ENCODE assay signal across 29 mouse cellular contexts in the genomic region with DNA sequence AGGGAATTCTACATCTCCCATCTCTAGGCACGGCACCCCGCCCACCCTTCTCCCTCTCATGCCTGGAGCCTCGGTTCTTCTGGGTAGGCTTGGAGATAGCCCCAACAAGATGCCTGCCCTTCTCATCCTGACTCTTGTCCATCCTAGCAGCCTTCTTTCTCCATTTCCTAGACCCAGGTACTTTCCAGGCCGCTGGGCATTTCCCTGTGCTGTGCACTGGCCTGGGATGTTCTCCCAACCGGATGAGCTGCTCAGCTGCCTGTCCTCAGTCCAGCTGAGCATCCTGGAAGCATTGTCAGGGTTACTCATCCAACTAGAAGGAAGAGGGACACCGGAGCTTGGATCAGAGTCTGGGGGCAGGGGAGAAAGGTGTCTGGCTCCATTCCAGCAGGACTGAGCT. TPM values are rescaled to one million over a fixed set of nuclear protein-coding genes. Genes with fewer than 3 reads are reported as not detected.
DNase-seq lines count a peak whose midpoint lies in the region; ATAC-seq lines count a peak whose summit lies in the region.
"Had no signal": no experiment of that assay in that cellular context is flagged by ENCODE, and none has a peak within 500 bp of the region (broad histone marks: within the 10 kb centered on the region; RNA-seq: fewer than 3 reads in every experiment).

No protein-coding gene starts in this region.

- no peak overlapping the region for H3K4me2 ChIP-seq in midbrain, embryonic 13.5 days (replicated peaks)
- H3K4me2 ChIP-seq: embryonic facial prominence, embryonic 12.5 days; hindbrain, embryonic 12.5 days; liver, embryonic 15.5 days; lung, embryonic 14.5 days; neural tube, embryonic 12.5 days had no signal

- WGBS in heart, embryonic 10.5 days = 68% methylated on average over 6 of the region's 6 CpGs
- WGBS in midbrain, embryonic 10.5 days = 80% methylated on average over 6 of the region's 6 CpGs
- 84% methylated on average over 6 of the region's 6 CpGs for WGBS in midbrain, embryonic 13.5 days
- WGBS in embryonic facial prominence, embryonic 10.5 days = 77% methylated on average over 6 of the region's 6 CpGs

- peaks cover 38% of the 10 kb centered on the region for H3K4me1 ChIP-seq in heart, embryonic 10.5 days
- H3K4me1 ChIP-seq in midbrain, embryonic 10.5 days = peaks cover 43% of the 10 kb centered on the region
- peaks cover 24% of the 10 kb centered on the region for H3K4me1 ChIP-seq in midbrain, embryonic 13.5 days (replicated peaks)
- H3K4me1 ChIP-seq in embryonic facial prominence, embryonic 10.5 days = peaks cover 60% of the 10 kb centered on the region

- intact Hi-C loops in heart, postnatal 25 days (cut with DNase I) = no loop called here

- no peak for DNase-seq in heart, embryonic 10.5 days (ENCODE audit: low spot score)
- no peak for DNase-seq in heart, postnatal 25 days (ENCODE audit: low spot score)
- no peak for DNase-seq in midbrain, embryonic 10.5 days (ENCODE audit: low spot score)
- peak; percentile 45 for DNase-seq in brain, adult 2 months (ENCODE audit: low read depth, low spot score)
- DNase-seq in embryonic facial prominence, embryonic 10.5 days (ENCODE audit: low spot score) = no peak
- DNase-seq: adrenal gland, adult 2 months; adrenal gland, postnatal 36 days; B cell, adult 2 months; cerebellum, adult 8-10 months; cerebellum, postnatal 25 days; gastrocnemius, postnatal 36 days; heart, adult 2 months; heart, postnatal 14 days; kidney, adult 11 months; layer of hippocampus, postnatal 36 days; left cerebral cortex, postnatal 4 days; lung, embryonic 14.5 days; lung, postnatal 14 days; right cerebral cortex, postnatal 14 days; thymus, postnatal 4 days had no signal

- H3K36me3 ChIP-seq in heart, embryonic 10.5 days = no peaks in the 10 kb centered on the region
- no peaks in the 10 kb centered on the region for H3K36me3 ChIP-seq in midbrain, embryonic 10.5 days
- no peaks in the 10 kb centered on the region for H3K36me3 ChIP-seq in midbrain, embryonic 13.5 days
- no peaks in the 10 kb centered on the region for H3K36me3 ChIP-seq in embryonic facial prominence, embryonic 10.5 days (replicated peaks)
- H3K36me3 ChIP-seq: embryonic facial prominence, embryonic 12.5 days; hindbrain, embryonic 12.5 days; liver, embryonic 15.5 days; neural tube, embryonic 12.5 days had no signal

- peak overlapping the region; percentile 88; the same call in 1 of the 2 replicates for H3K27ac ChIP-seq in heart, embryonic 10.5 days
- peak overlapping the region; percentile 92; the same call in 1 of the 2 replicates for H3K27ac ChIP-seq in midbrain, embryonic 10.5 days (replicated peaks)
- no peak overlapping the region for H3K27ac ChIP-seq in midbrain, embryonic 13.5 days
- peak overlapping the region; percentile 87 for H3K27ac ChIP-seq in embryonic facial prominence, embryonic 10.5 days (replicated peaks)
- H3K27ac ChIP-seq: embryonic facial prominence, embryonic 12.5 days; heart, adult 2 months; hindbrain, embryonic 12.5 days; liver, embryonic 15.5 days; neural tube, embryonic 12.5 days had no signal

- H3K9ac ChIP-seq in midbrain, embryonic 13.5 days (replicated peaks) = no peak overlapping the region
- H3K9ac ChIP-seq: embryonic facial prominence, embryonic 12.5 days; hindbrain, embryonic 12.5 days; liver, embryonic 15.5 days; lung, embryonic 14.5 days; neural tube, embryonic 12.5 days had no signal

- no peaks in the 10 kb centered on the region for H3K27me3 ChIP-seq in heart, embryonic 10.5 days (ENCODE audit: insufficient read depth, poor library complexity, severe bottlenecking)
- no peaks in the 10 kb centered on the region for H3K27me3 ChIP-seq in midbrain, embryonic 10.5 days (ENCODE audit: low read depth, poor library complexity, severe bottlenecking)
- no peaks in the 10 kb centered on the region for H3K27me3 ChIP-seq in midbrain, embryonic 13.5 days
- H3K27me3 ChIP-seq in embryonic facial prominence, embryonic 10.5 days (replicated peaks; ENCODE audit: low read depth, poor library complexity, severe bottlenecking) = no peaks in the 10 kb centered on the region
- H3K27me3 ChIP-seq: embryonic facial prominence, embryonic 12.5 days; hindbrain, embryonic 12.5 days; neural tube, embryonic 12.5 days had no signal

- no peak overlapping the region for H3K4me3 ChIP-seq in heart, embryonic 10.5 days
- H3K4me3 ChIP-seq in midbrain, embryonic 10.5 days = no peak overlapping the region
- H3K4me3 ChIP-seq in midbrain, embryonic 13.5 days (replicated peaks) = no peak overlapping the region
- no peak overlapping the region for H3K4me3 ChIP-seq in embryonic facial prominence, embryonic 10.5 days
- H3K4me3 ChIP-seq: embryonic facial prominence, embryonic 12.5 days; heart, adult 2 months; hindbrain, embryonic 12.5 days; liver, embryonic 15.5 days; myocyte; neural tube, embryonic 12.5 days had no signal

- H3K9me3 ChIP-seq in heart, embryonic 10.5 days = no peaks in the 10 kb centered on the region
- peaks cover 4% of the 10 kb centered on the region; the same call in 1 of the 2 replicates for H3K9me3 ChIP-seq in midbrain, embryonic 10.5 days (replicated peaks)
- H3K9me3 ChIP-seq in midbrain, embryonic 13.5 days = no peaks in the 10 kb centered on the region; the same call in 1 of the 2 replicates
- no peaks in the 10 kb centered on the region for H3K9me3 ChIP-seq in embryonic facial prominence, embryonic 10.5 days
- H3K9me3 ChIP-seq: embryonic facial prominence, embryonic 12.5 days; liver, embryonic 15.5 days; neural tube, embryonic 12.5 days had no signal

- ATAC-seq in midbrain, embryonic 13.5 days = no peak
- ATAC-seq in activated CD4-positive, CD25-positive, alpha-beta regulatory T cell, adult 4 months = no peak

RNA-seq across cellular contexts. Expression of gene Cstad, which starts 21.6 kb away (rescaled TPM):
- polyA plus RNA-seq in heart, embryonic 10.5 days (2016; fragmentation: Nextera tagmentation; extraction: Ambion mirVana) = 1.2 and 1.4 TPM in 2 replicates
- total RNA-seq in heart, postnatal 25 days (2021) = 1 to 10 TPM; 1.2 TPM
- 0.20 and 0.34 TPM in 2 replicates for polyA plus RNA-seq in midbrain, embryonic 10.5 days (2016; fragmentation: Nextera tagmentation; extraction: Ambion mirVana)
- 0.27 and 0.43 TPM in 2 replicates for polyA plus RNA-seq in midbrain, embryonic 13.5 days (2015; fragmentation: Nextera tagmentation; extraction: Ambion mirVana)
- 0.44 and 0.86 TPM in 2 replicates for polyA plus RNA-seq in embryonic facial prominence, embryonic 10.5 days (2016; fragmentation: Nextera tagmentation; extraction: Ambion mirVana)
- polyA plus RNA-seq in activated CD4-positive, CD25-positive, alpha-beta regulatory T cell, adult 4 months (2017; shearing (Covaris generic)) = 1 to 10 TPM; 1.2 to 2.0 TPM
- polyA plus RNA-seq: liver, adult 2 months; liver, embryonic 15.5 days; small intestine, adult 2 months had no signal
